Mouse (Mus musculus) heart, embryonic 16.5 days (tissue): ENCODE measurements around the gene Timm10. TPM values are rescaled to one million over a fixed set of nuclear protein-coding genes. Genes with fewer than 3 reads are reported as not detected.

ENCODE experiments used
- ATAC-seq: fragments of 200-750 bp; cut with Nextera tagmentation; replicated peaks from 2 replicates; pipeline ENCODE4 v1.8.0; 2017; ENCODE audit warnings: moderate number of reproducible peaks; ENCODE audit not compliant: insufficient read depth, low FRiP score; ENCODE audit errors: extremely low read depth
- H3K27ac ChIP-seq: fragments of 300-500 bp; sonication (generic); 2 replicates; pipeline ENCODE4 v1.5.1; 2014; ENCODE audit warnings: mild to moderate bottlenecking, low read length, control low read depth, moderate library complexity
- H3K27me3 ChIP-seq: fragments of 300-500 bp; sonication (generic); 2 replicates; pipeline ENCODE4 v1.6.1; 2014; ENCODE audit warnings: low read length, mixed read lengths; ENCODE audit not compliant: control insufficient read depth, insufficient read depth
- H3K36me3 ChIP-seq: fragments of 300-500 bp; sonication (generic); 2 replicates; pipeline ENCODE4 v1.6.1; 2014; ENCODE audit not compliant: control insufficient read depth, insufficient read depth
- H3K4me1 ChIP-seq: fragments of 300-500 bp; sonication (generic); 2 replicates; pipeline ENCODE4 v1.6.1; 2014; ENCODE audit warnings: low read length, mixed read lengths; ENCODE audit not compliant: control insufficient read depth, insufficient read depth
- H3K4me2 ChIP-seq: fragments of 300-500 bp; sonication (generic); 2 replicates; pipeline ENCODE4 v1.6.1; 2014; ENCODE audit warnings: low read depth, mild to moderate bottlenecking, control low read depth, low read length
- H3K4me3 ChIP-seq: fragments of 300-500 bp; sonication (generic); 2 replicates; pipeline ENCODE4 v1.5.1; 2014; ENCODE audit warnings: mild to moderate bottlenecking, control low read depth, low read length
- H3K9ac ChIP-seq: fragments of 300-500 bp; sonication (generic); 2 replicates; pipeline ENCODE4 v1.6.1; 2014; ENCODE audit warnings: low read length, control low read depth
- H3K9me3 ChIP-seq: fragments of 300-500 bp; sonication (generic); replicated peaks from 2 replicates; pipeline ENCODE4 v1.6.1; 2016; ENCODE audit warnings: low read length; ENCODE audit not compliant: control insufficient read depth
- WGBS: fragments of 180-500 bp; shearing (Covaris S2); extraction: QIAGEN DNeasy Blood & Tissue Kit; methylation state at CpG from one replicate; pipeline ENCODE4 v1.1.7; 2014; 5-methylcytosine and 5-hydroxymethylcytosine counted together
- polyA plus RNA-seq: library from polyadenylated mRNA; unstranded; fragments of >200 nt; fragmentation: Nextera tagmentation; extraction: Ambion mirVana; gene quantifications from 2 replicates; pipeline ENCODE4 v1.2.1, GENCODE M21; 2015

Timm10 gene
- polyA plus RNA-seq, 1 experiment from 2014 or later, result 92.9 TPM

GRCm38 (mm10) chr2:84831666-84832391 lies 5.0 kb downstream of the Timm10 start:
- H3K9ac ChIP-seq, result peak overlapping the region; percentile 26; the same call in 1 of the 2 replicates
- H3K27me3 ChIP-seq, result no peaks in the 10 kb centered on the region
- no peaks in the 10 kb centered on the region for H3K9me3 ChIP-seq
- H3K4me1 ChIP-seq, result peaks cover 10% of the 10 kb centered on the region
- H3K27ac ChIP-seq, result peak overlapping the region; percentile 30
- peak overlapping the region; percentile 6; the same call in 1 of the 2 replicates for H3K4me2 ChIP-seq
- peak; percentile 65 for ATAC-seq
- 26% methylated on average over 10 of the region's 10 CpGs for WGBS
- H3K36me3 ChIP-seq, result peaks cover 8% of the 10 kb centered on the region
- no peak overlapping the region for H3K4me3 ChIP-seq

GRCm38 (mm10) chr2:84837107-84837506 lies 10.3 kb downstream of the Timm10 start:
- no peak for ATAC-seq
- 52% methylated on average over 8 of the region's 8 CpGs for WGBS
- no peak overlapping the region for H3K9ac ChIP-seq
- no peak overlapping the region for H3K27ac ChIP-seq
- H3K4me1 ChIP-seq, result peaks cover 26% of the 10 kb centered on the region
- no peaks in the 10 kb centered on the region for H3K36me3 ChIP-seq
- H3K4me3 ChIP-seq, result no peak overlapping the region
- peaks cover 5% of the 10 kb centered on the region; the same call in 1 of the 2 replicates for H3K27me3 ChIP-seq
- no peak overlapping the region for H3K4me2 ChIP-seq
- H3K9me3 ChIP-seq, result no peaks in the 10 kb centered on the region

GRCm38 (mm10) chr2:84837817-84838592 lies 11.2 kb downstream of the Timm10 start:
- no peak for ATAC-seq
- Histone ChIP-seq H3K4me3 (no peak overlapping the region), H3K9ac (no peak overlapping the region), H3K9me3 (no peaks in the 10 kb centered on the region), H3K27ac (no peak overlapping the region), H3K4me1 (peaks cover 24% of the 10 kb centered on the region), H3K36me3 (no peaks in the 10 kb centered on the region), H3K27me3 (peaks cover 5% of the 10 kb centered on the region; the same call in 1 of the 2 replicates), H3K4me2 (no peak overlapping the region)
- 40% methylated on average over 9 of the region's 9 CpGs for WGBS

- H3K4me3 ChIP-seq, result peak within 1 kb of the TSS; percentile 78
These were observed 11.8 kb downstream of the Timm10 start, which contains the start of gene Slc43a1 for GRCm38 (mm10) chr2:84838593-84838949. Gene Slc43a1 (plus strand): TSS chr2:84838850.

GRCm38 (mm10) chr2:84838993-84839980 lies 12.5 kb downstream of the Timm10 start:
- WGBS, result under 1% methylated on average over 47 of the region's 47 CpGs
- H3K27me3 ChIP-seq, result peaks cover 5% of the 10 kb centered on the region; the same call in 1 of the 2 replicates
- ATAC-seq, result no peak
- H3K27ac ChIP-seq, result peak overlapping the region; percentile 88
- H3K4me3 ChIP-seq, result peak overlapping the region; percentile 78
- peak overlapping the region; percentile 99 for H3K4me2 ChIP-seq
- no peaks in the 10 kb centered on the region for H3K36me3 ChIP-seq
- peak overlapping the region; percentile 85 for H3K9ac ChIP-seq
- H3K4me1 ChIP-seq, result peaks cover 24% of the 10 kb centered on the region
- no peaks in the 10 kb centered on the region for H3K9me3 ChIP-seq

More at GRCm38 (mm10) chr2:84838593-84838949, 11.8 kb downstream of the Timm10 start, which contains the start of gene Slc43a1:
- H3K36me3 ChIP-seq, result no peaks in the 10 kb centered on the region
- ATAC-seq, result no peak
- H3K4me2 ChIP-seq, result peak within 1 kb of the TSS; percentile 99
- peaks cover 24% of the 10 kb centered on the region for H3K4me1 ChIP-seq
- peaks cover 5% of the 10 kb centered on the region; the same call in 1 of the 2 replicates for H3K27me3 ChIP-seq
- WGBS, result 34% methylated on average over 10 of the region's 10 CpGs
- H3K9me3 ChIP-seq, result no peaks in the 10 kb centered on the region
- H3K9ac ChIP-seq, result peak within 1 kb of the TSS; percentile 85
- peak within 1 kb of the TSS; percentile 88 for H3K27ac ChIP-seq

- peaks cover 5% of the 10 kb centered on the region; the same call in 1 of the 2 replicates for H3K27me3 ChIP-seq
- no peaks in the 10 kb centered on the region for H3K9me3 ChIP-seq
- peak overlapping the region; percentile 78 for H3K4me3 ChIP-seq
- peak overlapping the region; percentile 88 for H3K27ac ChIP-seq
- H3K4me2 ChIP-seq, result peak overlapping the region; percentile 99
- no peaks in the 10 kb centered on the region for H3K36me3 ChIP-seq
- ATAC-seq, result peak; percentile 80
- H3K4me1 ChIP-seq, result peaks cover 30% of the 10 kb centered on the region
- peak overlapping the region; percentile 85 for H3K9ac ChIP-seq
- under 1% methylated on average over 54 of the region's 54 CpGs for WGBS
These were observed 13.4 kb downstream of the Timm10 start for GRCm38 (mm10) chr2:84840016-84840747.

- WGBS, result 4% methylated on average over 17 of the region's 17 CpGs
- Histone ChIP-seq H3K27me3 (peaks cover 5% of the 10 kb centered on the region; the same call in 1 of the 2 replicates), H3K4me1 (peaks cover 37% of the 10 kb centered on the region), H3K36me3 (no peaks in the 10 kb centered on the region), H3K4me2 (peak overlapping the region; percentile 99), H3K9ac (peak overlapping the region; percentile 85), H3K9me3 (no peaks in the 10 kb centered on the region), H3K4me3 (peak overlapping the region; percentile 78), H3K27ac (peak overlapping the region; percentile 88)
- ATAC-seq, result peak; percentile 6; the same call in 1 of the 2 replicates
These were observed 14.2 kb downstream of the Timm10 start for GRCm38 (mm10) chr2:84840748-84841563.
